Mouse (Mus musculus): ENCODE data around the gene Nek6. TPM values are rescaled to one million over a fixed set of nuclear protein-coding genes. Genes with fewer than 3 reads are reported as not detected.

Nek6 gene
- polyA plus RNA-seq, 1 experiment, result 17.2 TPM

GRCm38 (mm10) chr2:38533322-38533721, 21.9 kb downstream of the Nek6 start:
- peaks cover 3% of the 10 kb centered on the region for H3K4me1 ChIP-seq (replicated peaks; ENCODE audit: control insufficient read depth, insufficient read depth, low read length)
- WGBS, result 35% methylated on average over 6 of the region's 6 CpGs
- no peak overlapping the region for H3K27ac ChIP-seq (ENCODE audit: control insufficient read depth, insufficient read depth, low read length)
- TF ChIP-seq POLR2A (IDR thresholded peaks at IDR 0.05; ENCODE audit: control insufficient read depth, extremely low read depth, insufficient read depth, low read length, poor library complexity) (no peak), CTCF (IDR thresholded peaks at IDR 0.05; ENCODE audit: borderline replicate concordance, control insufficient read depth, extremely low read depth, insufficient read depth, low read length, poor library complexity) (no peak)
- no peaks in the 10 kb centered on the region for H3K36me3 ChIP-seq (ENCODE audit: control insufficient read depth, insufficient read depth, low read length)
- no peak for DNase-seq
- H3K27me3 ChIP-seq (ENCODE audit: control insufficient read depth, insufficient read depth, low read length), result no peaks in the 10 kb centered on the region
- H3K4me3 ChIP-seq (ENCODE audit: control insufficient read depth, insufficient read depth, low read length), result no peak overlapping the region

GRCm38 (mm10) chr2:38533767-38534166, 22.3 kb downstream of the Nek6 start:
- WGBS, result 51% methylated on average over 6 of the region's 6 CpGs
- Histone ChIP-seq H3K4me3 (ENCODE audit: control insufficient read depth, insufficient read depth, low read length) (no peak overlapping the region), H3K36me3 (ENCODE audit: control insufficient read depth, insufficient read depth, low read length) (no peaks in the 10 kb centered on the region), H3K27me3 (ENCODE audit: control insufficient read depth, insufficient read depth, low read length) (no peaks in the 10 kb centered on the region), H3K27ac (ENCODE audit: control insufficient read depth, insufficient read depth, low read length) (no peak overlapping the region), H3K4me1 (replicated peaks; ENCODE audit: control insufficient read depth, insufficient read depth, low read length) (peaks cover 3% of the 10 kb centered on the region)
- no peak for TF ChIP-seq POLR2A (IDR thresholded peaks at IDR 0.05; ENCODE audit: control insufficient read depth, extremely low read depth, insufficient read depth, low read length, poor library complexity)
- TF ChIP-seq CTCF (IDR thresholded peaks at IDR 0.05; ENCODE audit: borderline replicate concordance, control insufficient read depth, extremely low read depth, insufficient read depth, low read length, poor library complexity), result no peak
- no peak for DNase-seq

- no peak for DNase-seq
- no peak overlapping the region for H3K4me3 ChIP-seq (ENCODE audit: control insufficient read depth, insufficient read depth, low read length)
- no peak overlapping the region for H3K27ac ChIP-seq (ENCODE audit: control insufficient read depth, insufficient read depth, low read length)
- H3K4me1 ChIP-seq (replicated peaks; ENCODE audit: control insufficient read depth, insufficient read depth, low read length), result peaks cover 3% of the 10 kb centered on the region
- 91% methylated on average over 5 of the region's 5 CpGs for WGBS
- no peaks in the 10 kb centered on the region for H3K27me3 ChIP-seq (ENCODE audit: control insufficient read depth, insufficient read depth, low read length)
- no peaks in the 10 kb centered on the region for H3K36me3 ChIP-seq (ENCODE audit: control insufficient read depth, insufficient read depth, low read length)
- TF ChIP-seq CTCF (IDR thresholded peaks at IDR 0.05; ENCODE audit: borderline replicate concordance, control insufficient read depth, extremely low read depth, insufficient read depth, low read length, poor library complexity), result no peak
- no peak for TF ChIP-seq POLR2A (IDR thresholded peaks at IDR 0.05; ENCODE audit: control insufficient read depth, extremely low read depth, insufficient read depth, low read length, poor library complexity)
Observed at GRCm38 (mm10) chr2:38534241-38534940, 22.9 kb downstream of the Nek6 start.

GRCm38 (mm10) chr2:38535051-38535450, 23.6 kb downstream of the Nek6 start:
- no peak overlapping the region for H3K27ac ChIP-seq (ENCODE audit: control insufficient read depth, insufficient read depth, low read length)
- 92% methylated on average over 8 of the region's 8 CpGs for WGBS
- no peaks in the 10 kb centered on the region for H3K27me3 ChIP-seq (ENCODE audit: control insufficient read depth, insufficient read depth, low read length)
- H3K4me3 ChIP-seq (ENCODE audit: control insufficient read depth, insufficient read depth, low read length), result no peak overlapping the region
- DNase-seq, result no peak
- H3K4me1 ChIP-seq (replicated peaks; ENCODE audit: control insufficient read depth, insufficient read depth, low read length), result peaks cover 3% of the 10 kb centered on the region
- H3K36me3 ChIP-seq (ENCODE audit: control insufficient read depth, insufficient read depth, low read length), result no peaks in the 10 kb centered on the region
- TF ChIP-seq POLR2A (IDR thresholded peaks at IDR 0.05; ENCODE audit: control insufficient read depth, extremely low read depth, insufficient read depth, low read length, poor library complexity) (no peak), CTCF (IDR thresholded peaks at IDR 0.05; ENCODE audit: borderline replicate concordance, control insufficient read depth, extremely low read depth, insufficient read depth, low read length, poor library complexity) (no peak)

- H3K27me3 ChIP-seq (ENCODE audit: control insufficient read depth, insufficient read depth, low read length), result no peaks in the 10 kb centered on the region
Observed at GRCm38 (mm10) chr2:38535521-38536220, 24.2 kb downstream of the Nek6 start.

GRCm38 (mm10) chr2:38536331-38536731, 24.9 kb downstream of the Nek6 start:
- DNase-seq, result peak; percentile 29

More at GRCm38 (mm10) chr2:38535521-38536220, 24.2 kb downstream of the Nek6 start:
- WGBS, result 21% methylated on average over 14 of the region's 14 CpGs
- Histone ChIP-seq H3K4me3 (ENCODE audit: control insufficient read depth, insufficient read depth, low read length) (no peak overlapping the region), H3K4me1 (replicated peaks; ENCODE audit: control insufficient read depth, insufficient read depth, low read length) (peaks cover 3% of the 10 kb centered on the region), H3K36me3 (ENCODE audit: control insufficient read depth, insufficient read depth, low read length) (no peaks in the 10 kb centered on the region), H3K27ac (ENCODE audit: control insufficient read depth, insufficient read depth, low read length) (no peak overlapping the region)
- no peak for DNase-seq
- TF ChIP-seq CTCF (IDR thresholded peaks at IDR 0.05; ENCODE audit: borderline replicate concordance, control insufficient read depth, extremely low read depth, insufficient read depth, low read length, poor library complexity), result no peak
- no peak for TF ChIP-seq POLR2A (IDR thresholded peaks at IDR 0.05; ENCODE audit: control insufficient read depth, extremely low read depth, insufficient read depth, low read length, poor library complexity)

More at GRCm38 (mm10) chr2:38536331-38536731, 24.9 kb downstream of the Nek6 start:
- Histone ChIP-seq H3K36me3 (ENCODE audit: control insufficient read depth, insufficient read depth, low read length) (no peaks in the 10 kb centered on the region), H3K4me3 (ENCODE audit: control insufficient read depth, insufficient read depth, low read length) (no peak overlapping the region), H3K4me1 (replicated peaks; ENCODE audit: control insufficient read depth, insufficient read depth, low read length) (peaks cover 3% of the 10 kb centered on the region), H3K27ac (ENCODE audit: control insufficient read depth, insufficient read depth, low read length) (no peak overlapping the region), H3K27me3 (ENCODE audit: control insufficient read depth, insufficient read depth, low read length) (no peaks in the 10 kb centered on the region)
- 7% methylated on average over 8 of the region's 8 CpGs for WGBS
- TF ChIP-seq POLR2A (IDR thresholded peaks at IDR 0.05; ENCODE audit: control insufficient read depth, extremely low read depth, insufficient read depth, low read length, poor library complexity), result no peak
- no peak for TF ChIP-seq CTCF (IDR thresholded peaks at IDR 0.05; ENCODE audit: borderline replicate concordance, control insufficient read depth, extremely low read depth, insufficient read depth, low read length, poor library complexity)

All from thymus, adult 2 months (tissue).